Comparison of ENCODE assay signal across 27 mouse cellular contexts in genomic region chr5:128694107-128694506, GRCm38 (mm10). TPM values are rescaled to one million over a fixed set of nuclear protein-coding genes. Genes with fewer than 3 reads are reported as not detected.
"Had no signal": no experiment of that assay in that cellular context is flagged by ENCODE, and none has a peak within 500 bp of the region (broad histone marks: within the 10 kb centered on the region; RNA-seq: fewer than 3 reads in every experiment).

No protein-coding gene starts in this region.

- H3K36me3 ChIP-seq: limb, embryonic 13.5 days; liver, embryonic 12.5 days; liver, embryonic 15.5 days; midbrain, embryonic 12.5 days; midbrain, embryonic 15.5 days; neural tube, embryonic 13.5 days; stomach, embryonic 15.5 days had no signal

- H3K27me3 ChIP-seq: liver, embryonic 12.5 days; liver, embryonic 15.5 days; midbrain, embryonic 15.5 days; neural tube, embryonic 13.5 days; stomach, embryonic 15.5 days had no signal

- H3K4me1 ChIP-seq: liver, embryonic 12.5 days; liver, embryonic 15.5 days; stomach, embryonic 15.5 days had no signal

- H3K4me3 ChIP-seq: limb, embryonic 13.5 days; liver, embryonic 12.5 days; liver, embryonic 15.5 days; midbrain, embryonic 12.5 days; midbrain, embryonic 15.5 days; myocyte; neural tube, embryonic 13.5 days; stomach, embryonic 15.5 days had no signal

- H3K27ac ChIP-seq: kidney, postnatal 0 days; limb, embryonic 13.5 days; liver, embryonic 12.5 days; liver, embryonic 15.5 days; macrophage; midbrain, embryonic 12.5 days; midbrain, embryonic 15.5 days; neural tube, embryonic 13.5 days; stomach, embryonic 15.5 days had no signal

- DNase-seq: kidney, adult 2 months; kidney, postnatal 25 days; left cerebral cortex, postnatal 4 days; liver; lung, adult 18-20 months; lung, postnatal 14 days; thymus, adult 2 months; thymus, postnatal 14 days; thymus, postnatal 4 days had no signal

RNA-seq across cellular contexts. Expression of gene Piwil1, which starts 8.2 kb away (rescaled TPM):
- total RNA-seq: megakaryocyte, adult 5-6 weeks; monocyte, adult 5-6 weeks had no signal
- polyA plus RNA-seq: intestine, postnatal 0 days; kidney, embryonic 14.5 days; kidney, postnatal 0 days; large intestine, adult 2 months; limb, embryonic 13.5 days; liver, embryonic 12.5 days; liver, embryonic 15.5 days; lung, embryonic 16.5 days; macrophage; myocyte; small intestine, adult 2 months; spleen, adult 2 months; stomach, embryonic 15.5 days had no signal
